Mouse (Mus musculus) stomach, postnatal 0 days (tissue): ENCODE results near the gene Kcnd2. TPM values are rescaled to one million over a fixed set of nuclear protein-coding genes. Genes with fewer than 3 reads are reported as not detected.

Source experiments
- ATAC-seq: fragments of 200-750 bp; cut with Nextera tagmentation; 2 replicates; pipeline ENCODE4 v1.8.0; 2017; ENCODE audit not compliant: low FRiP score, low TSS enrichment
- DNase-seq: peaks from one replicate; pipeline ENCODE4 v3.0.0-alpha.2; 2016; ENCODE audit warnings: low spot score
- H3K27ac ChIP-seq: fragments of 300-500 bp; sonication (generic); replicated peaks from 2 replicates; pipeline ENCODE4 v1.5.1; 2014; ENCODE audit warnings: mild to moderate bottlenecking, control low read depth
- H3K27me3 ChIP-seq: fragments of 300-500 bp; sonication (generic); 2 replicates; pipeline ENCODE4 v1.6.1; 2014; ENCODE audit warnings: low read length; ENCODE audit not compliant: control insufficient read depth, insufficient read depth
- H3K36me3 ChIP-seq: fragments of 300-500 bp; sonication (generic); 2 replicates; pipeline ENCODE4 v1.6.1; 2014; ENCODE audit warnings: low read length, mixed read lengths; ENCODE audit not compliant: control insufficient read depth, insufficient read depth
- H3K4me1 ChIP-seq: fragments of 300-500 bp; sonication (generic); replicated peaks from 2 replicates; pipeline ENCODE4 v1.6.1; 2014; ENCODE audit warnings: antibody characterized with exemption; ENCODE audit not compliant: control insufficient read depth, insufficient read depth
- H3K4me2 ChIP-seq: fragments of 300-500 bp; sonication (generic); replicated peaks from 2 replicates; pipeline ENCODE4 v1.6.1; 2014; ENCODE audit warnings: low read depth, mild to moderate bottlenecking, control low read depth, moderate library complexity
- H3K4me3 ChIP-seq: fragments of 300-500 bp; sonication (generic); 2 replicates; pipeline ENCODE4 v1.5.1; 2014; ENCODE audit warnings: low read depth, low read length, control low read depth
- H3K9ac ChIP-seq: fragments of 300-500 bp; sonication (generic); 2 replicates; pipeline ENCODE4 v1.6.1; 2014; ENCODE audit warnings: mild to moderate bottlenecking, low read length, control low read depth, mixed read lengths
- H3K9me3 ChIP-seq: fragments of 300-500 bp; sonication (generic); 2 replicates; pipeline ENCODE4 v1.6.1; 2016; ENCODE audit warnings: low read length; ENCODE audit not compliant: control insufficient read depth
- CTCF ChIP-seq: IDR thresholded peaks from 2 replicates; pipeline ENCODE4 v1.5.1; 2016; ENCODE audit warnings: antibody characterized with exemption, low read depth, mild to moderate bottlenecking, moderate library complexity
- EP300 ChIP-seq: optimal IDR thresholded peaks from 2 replicates; pipeline ENCODE3; 2016; ENCODE audit warnings: antibody characterized with exemption
- WGBS: fragments of 180-500 bp; shearing (Covaris S2); extraction: QIAGEN DNeasy Blood & Tissue Kit; methylation state at CpG from one replicate; pipeline ENCODE4 v1.1.7; 2014; 5-methylcytosine and 5-hydroxymethylcytosine counted together
- polyA plus RNA-seq: library from polyadenylated mRNA; unstranded; fragments of >200 nt; fragmentation: Nextera tagmentation; extraction: Ambion mirVana; gene quantifications from 2 replicates; pipeline ENCODE4 v1.2.1, GENCODE M21; 2015

Gene Kcnd2
- polyA plus RNA-seq, 1 experiment from 2014 or later: 0.24 TPM

DNA sequence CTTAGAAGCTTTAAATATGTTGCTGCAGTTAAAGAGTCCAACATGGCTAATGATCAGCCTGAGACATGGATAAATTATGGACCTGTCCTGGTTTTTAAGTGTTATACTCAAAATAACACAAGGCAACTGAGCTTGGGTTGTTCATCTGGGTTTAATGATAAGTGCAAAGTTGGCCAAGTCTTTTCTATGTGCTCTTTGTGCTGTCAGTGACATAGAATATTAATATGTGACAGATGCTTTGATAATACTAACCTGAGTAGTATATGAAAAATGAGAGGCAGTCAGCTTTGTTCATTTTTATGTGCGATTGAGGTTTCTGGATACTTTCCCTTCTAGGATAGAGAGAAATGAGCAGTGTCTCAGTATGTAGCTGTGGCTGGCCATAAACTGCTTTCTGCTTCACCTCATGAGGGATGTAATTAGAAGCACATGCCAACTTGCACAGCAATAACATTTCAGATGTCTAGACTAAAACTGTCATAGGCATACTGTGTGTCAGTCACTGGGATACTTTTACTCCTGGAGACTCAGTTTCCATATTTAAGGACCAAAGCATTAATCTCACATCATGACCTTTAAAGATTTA, 312.3 kb downstream of the Kcnd2 start:
- no peaks in the 10 kb centered on the region for H3K27me3 ChIP-seq
- DNase-seq (no peak), ATAC-seq (no peak)
- no peak overlapping the region for H3K9ac ChIP-seq
- 80% methylated on average over 1 of the region's 1 CpGs for WGBS
- no peak overlapping the region for H3K27ac ChIP-seq
- no peak overlapping the region for H3K4me3 ChIP-seq
- H3K36me3 ChIP-seq: no peaks in the 10 kb centered on the region
- TF ChIP-seq CTCF: no peak
- no peak for TF ChIP-seq EP300
- H3K9me3 ChIP-seq: no peaks in the 10 kb centered on the region
- H3K4me1 ChIP-seq: no peaks in the 10 kb centered on the region
- H3K4me2 ChIP-seq: no peak overlapping the region

DNA sequence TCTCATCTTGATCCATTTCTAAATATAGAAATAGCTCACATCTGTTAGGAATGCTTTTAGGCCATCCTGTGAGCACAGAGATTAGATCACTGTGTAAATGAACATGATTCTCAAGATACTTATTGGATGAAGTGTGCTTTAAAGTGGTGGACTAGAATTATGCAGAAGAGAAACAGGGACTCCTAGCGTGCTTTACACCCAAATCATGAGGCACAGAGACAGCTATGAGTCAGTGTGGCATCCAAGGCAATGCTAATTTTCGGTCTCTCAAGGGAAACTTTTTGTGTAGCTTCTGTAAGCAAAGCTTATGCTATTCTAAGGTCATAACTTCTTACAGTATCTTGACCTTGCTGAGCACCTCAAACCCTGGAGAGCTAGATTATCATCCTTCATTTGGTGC, 318.7 kb downstream of the Kcnd2 start:
- no peak overlapping the region for H3K27ac ChIP-seq
- H3K4me2 ChIP-seq: no peak overlapping the region
- no peaks in the 10 kb centered on the region for H3K4me1 ChIP-seq
- TF ChIP-seq EP300: no peak
- TF ChIP-seq CTCF: 0 out of 2 replicates have a peak, but pooled peaks have one; percentile 2
- 57% methylated on average over 2 of the region's 2 CpGs for WGBS
- no peak overlapping the region for H3K4me3 ChIP-seq
- no peaks in the 10 kb centered on the region for H3K27me3 ChIP-seq
- no peaks in the 10 kb centered on the region for H3K36me3 ChIP-seq
- H3K9me3 ChIP-seq: no peaks in the 10 kb centered on the region
- DNase-seq (no peak), ATAC-seq (no peak)
- no peak overlapping the region for H3K9ac ChIP-seq

DNA sequence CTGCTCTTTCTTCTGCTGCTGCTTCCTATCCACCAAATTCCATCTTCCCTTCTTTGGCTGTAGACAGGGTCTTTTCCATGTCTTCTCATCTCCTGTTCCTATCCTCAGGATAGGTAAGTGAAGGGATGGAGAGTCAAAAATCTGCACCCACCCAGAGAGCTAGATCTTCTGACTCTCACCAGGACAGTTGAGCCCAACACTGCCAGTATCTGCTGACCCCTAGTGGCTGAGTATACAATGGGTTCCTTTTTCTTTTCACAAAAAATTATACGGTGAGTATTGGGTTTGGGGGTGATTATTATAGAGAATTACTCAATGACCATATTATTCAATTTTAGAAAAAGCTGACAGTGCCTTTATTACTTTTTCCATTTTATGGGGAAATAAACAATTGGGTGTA, 319.5 kb downstream of the Kcnd2 start:
- Histone ChIP-seq H3K27ac (no peak overlapping the region), H3K27me3 (no peaks in the 10 kb centered on the region), H3K36me3 (no peaks in the 10 kb centered on the region), H3K4me2 (no peak overlapping the region), H3K4me1 (no peaks in the 10 kb centered on the region), H3K9ac (no peak overlapping the region), H3K4me3 (no peak overlapping the region), H3K9me3 (no peaks in the 10 kb centered on the region)
- 34% methylated on average over 1 of the region's 1 CpGs for whole genome bisulfite sequencing
- ATAC-seq: no peak
- peak; percentile 73 for TF ChIP-seq CTCF
- TF ChIP-seq EP300: no peak
- no peak for DNase-seq

DNA sequence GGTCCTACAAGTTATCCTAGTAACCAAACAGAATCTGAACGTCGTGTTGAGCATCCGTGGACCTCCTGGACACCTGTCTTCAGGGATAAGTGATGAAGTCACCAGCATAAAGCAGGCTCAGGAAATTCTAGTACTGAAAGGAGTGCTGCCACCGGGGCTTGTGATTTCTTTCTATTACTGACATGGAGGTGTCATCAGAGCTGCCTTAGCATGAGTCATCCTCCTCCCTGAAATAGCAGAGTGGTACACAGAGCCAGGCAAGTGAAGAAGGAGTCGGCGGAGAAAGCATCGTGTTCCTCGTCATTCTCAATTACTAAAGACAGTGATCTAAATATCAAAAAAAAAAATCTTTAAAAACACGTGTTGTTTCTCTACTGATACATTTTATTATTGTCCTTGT, 336.2 kb downstream of the Kcnd2 start:
- Histone ChIP-seq H3K4me1 (no peaks in the 10 kb centered on the region), H3K9me3 (no peaks in the 10 kb centered on the region), H3K9ac (no peak overlapping the region), H3K27ac (no peak overlapping the region), H3K4me2 (no peak overlapping the region), H3K27me3 (no peaks in the 10 kb centered on the region), H3K4me3 (no peak overlapping the region), H3K36me3 (no peaks in the 10 kb centered on the region)
- WGBS: 72% methylated on average over 9 of the region's 9 CpGs
- no peak for TF ChIP-seq EP300
- TF ChIP-seq CTCF: no peak
- ATAC-seq: no peak
- DNase-seq: no peak

DNA sequence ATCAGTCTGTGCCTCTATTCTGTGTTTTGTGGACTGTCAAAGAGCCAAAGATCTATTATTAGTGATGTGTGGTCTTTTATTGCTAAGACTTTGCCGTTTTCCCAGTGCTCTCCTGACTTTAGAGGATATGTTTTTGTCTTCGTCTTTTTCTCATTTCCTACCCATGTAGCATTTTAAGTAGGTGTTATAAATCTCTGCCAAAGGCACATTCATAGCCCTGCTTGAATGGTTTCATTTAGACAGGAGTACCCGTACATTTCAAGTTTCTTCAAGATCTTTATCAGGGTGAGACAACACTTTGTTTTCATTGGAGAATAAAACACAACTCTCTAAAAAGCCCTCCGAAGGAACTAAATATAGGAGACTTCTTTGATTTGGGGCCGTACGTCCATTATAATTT, 355.7 kb downstream of the Kcnd2 start:
- H3K27ac ChIP-seq: no peak overlapping the region
- H3K4me3 ChIP-seq: no peak overlapping the region
- TF ChIP-seq EP300: no peak
- no peak for TF ChIP-seq CTCF
- no peaks in the 10 kb centered on the region for H3K36me3 ChIP-seq
- H3K4me2 ChIP-seq: no peak overlapping the region
- no peaks in the 10 kb centered on the region for H3K27me3 ChIP-seq
- H3K4me1 ChIP-seq: no peaks in the 10 kb centered on the region
- DNase-seq: no peak
- no peak overlapping the region for H3K9ac ChIP-seq
- ATAC-seq: no peak
- 51% methylated on average over 6 of the region's 6 CpGs for WGBS
- no peaks in the 10 kb centered on the region for H3K9me3 ChIP-seq

DNA sequence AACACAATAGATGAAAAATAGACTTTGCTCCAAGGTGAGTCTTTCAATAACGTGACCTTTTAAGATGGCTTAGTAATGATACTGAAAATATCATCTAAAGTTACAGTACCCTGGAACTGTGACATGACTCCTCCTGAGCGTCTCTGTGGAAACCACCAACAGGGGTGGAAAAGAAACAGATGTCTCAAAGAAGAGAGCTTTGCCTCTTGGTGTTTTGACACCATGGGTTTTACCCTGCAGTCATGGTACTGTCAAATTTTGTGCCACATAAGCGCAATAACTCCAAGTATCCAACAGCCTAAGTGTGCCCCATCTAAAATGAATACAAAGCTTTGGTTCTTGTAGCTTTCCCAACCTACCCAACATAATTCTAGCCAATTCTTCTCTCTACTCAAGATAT, 374.9 kb downstream of the Kcnd2 start:
- DNase-seq (no peak), ATAC-seq (no peak)
- no peaks in the 10 kb centered on the region for H3K27me3 ChIP-seq
- WGBS: 80% methylated on average over 3 of the region's 3 CpGs
- H3K4me3 ChIP-seq: no peak overlapping the region
- no peaks in the 10 kb centered on the region for H3K4me1 ChIP-seq
- H3K27ac ChIP-seq: no peak overlapping the region
- TF ChIP-seq CTCF: no peak
- no peak for TF ChIP-seq EP300
- H3K4me2 ChIP-seq: no peak overlapping the region
- H3K9me3 ChIP-seq: no peaks in the 10 kb centered on the region
- H3K9ac ChIP-seq: no peak overlapping the region
- no peaks in the 10 kb centered on the region for H3K36me3 ChIP-seq
